Mouse (Mus musculus): ENCODE measurements around the gene Lyrm1. TPM values are rescaled to one million over a fixed set of nuclear protein-coding genes. Genes with fewer than 3 reads are reported as not detected.

The Lyrm1 gene
- 4.4 and 5.9 TPM in 2 replicates for polyA plus RNA-seq (2015; fragmentation: Nextera tagmentation; extraction: Ambion mirVana)

GRCm38 (mm10) chr7:119895639-119896512 is at the start of gene Lyrm1, which contains the start of gene Dcun1d3:
Gene Lyrm1, plus strand, starts transcription at chr7:119895861.
Gene Dcun1d3, minus strand, starts transcription at chr7:119896298.

Other genes starting within 250 kb of the Lyrm1 start
- gene Acsm4, start 205.8 kb upstream of the Lyrm1 start, polyA plus RNA-seq (2015; fragmentation: Nextera tagmentation; extraction: Ambion mirVana) = not detected in 2 replicates
- 33.0 and 34.7 TPM in 2 replicates for gene Thumpd1, start 175.1 kb upstream of the Lyrm1 start, polyA plus RNA-seq (2015; fragmentation: Nextera tagmentation; extraction: Ambion mirVana)
- 0.13 and 0.39 TPM in 2 replicates for gene Acsm3, start 134.9 kb upstream of the Lyrm1 start, polyA plus RNA-seq (2015; fragmentation: Nextera tagmentation; extraction: Ambion mirVana)
- 10.0 and 13.5 TPM in 2 replicates for gene Rexo5, start 101.9 kb upstream of the Lyrm1 start, polyA plus RNA-seq (2015; fragmentation: Nextera tagmentation; extraction: Ambion mirVana)
- gene Eri2, start 101.8 kb upstream of the Lyrm1 start, polyA plus RNA-seq (2015; fragmentation: Nextera tagmentation; extraction: Ambion mirVana) = 12.2 and 12.6 TPM in 2 replicates
- gene Dcun1d3, start 437 bp downstream of the Lyrm1 start, polyA plus RNA-seq (2015; fragmentation: Nextera tagmentation; extraction: Ambion mirVana) = 2.8 and 3.9 TPM in 2 replicates
- not detected in 2 replicates for gene Dnah3, start 199.4 kb downstream of the Lyrm1 start, polyA plus RNA-seq (2015; fragmentation: Nextera tagmentation; extraction: Ambion mirVana)
- gene Tmem159, start 206.5 kb downstream of the Lyrm1 start, polyA plus RNA-seq (2015; fragmentation: Nextera tagmentation; extraction: Ambion mirVana) = 8.6 and 12.9 TPM in 2 replicates
- not detected in 2 replicates for gene Zp2, start 249.4 kb downstream of the Lyrm1 start, polyA plus RNA-seq (2015; fragmentation: Nextera tagmentation; extraction: Ambion mirVana)

Data from spleen, postnatal 0 days (tissue).